Mouse (Mus musculus) stomach, embryonic 16.5 days (tissue): ENCODE measurements around the gene Cgn. TPM values are rescaled to one million over a fixed set of nuclear protein-coding genes. Genes with fewer than 3 reads are reported as not detected.

Source experiments
- ATAC-seq: fragments of 200-750 bp; cut with Nextera tagmentation; 2 replicates; pipeline ENCODE4 v1.8.0; 2017; ENCODE audit warnings: moderate number of reproducible peaks, moderate TSS enrichment; ENCODE audit not compliant: insufficient read depth, low FRiP score
- H3K27ac ChIP-seq: fragments of 300-500 bp; sonication (generic); 2 replicates; pipeline ENCODE4 v1.5.1; 2014; ENCODE audit warnings: low read length
- H3K27me3 ChIP-seq: fragments of 300-500 bp; sonication (generic); 2 replicates; pipeline ENCODE4 v1.6.1; 2014; ENCODE audit warnings: low read length, control low read depth, mixed read lengths; ENCODE audit not compliant: control insufficient read depth, insufficient read depth
- H3K36me3 ChIP-seq: fragments of 300-500 bp; sonication (generic); 2 replicates; pipeline ENCODE4 v1.6.1; 2014; ENCODE audit warnings: low read length; ENCODE audit not compliant: control insufficient read depth, insufficient read depth
- H3K4me1 ChIP-seq: fragments of 300-500 bp; sonication (generic); 2 replicates; pipeline ENCODE4 v1.6.1; 2014; ENCODE audit warnings: low read length, control low read depth, mixed read lengths; ENCODE audit not compliant: control insufficient read depth, insufficient read depth
- H3K4me2 ChIP-seq: fragments of 300-500 bp; sonication (generic); 2 replicates; pipeline ENCODE4 v1.6.1; 2014; ENCODE audit warnings: low read depth, low read length, mixed read lengths
- H3K4me3 ChIP-seq: fragments of 300-500 bp; sonication (generic); replicated peaks from 2 replicates; pipeline ENCODE4 v1.5.1; 2014; ENCODE audit warnings: mild to moderate bottlenecking, low read length
- H3K9ac ChIP-seq: fragments of 300-500 bp; sonication (generic); 2 replicates; pipeline ENCODE4 v1.6.1; 2014; ENCODE audit warnings: low read length
- H3K9me3 ChIP-seq: fragments of 300-500 bp; sonication (generic); replicated peaks from 2 replicates; pipeline ENCODE4 v1.6.1; 2016; ENCODE audit warnings: low read length, control low read depth; ENCODE audit not compliant: control insufficient read depth
- WGBS: fragments of 180-500 bp; shearing (Covaris S2); extraction: QIAGEN DNeasy Blood & Tissue Kit; methylation state at CpG from one replicate; pipeline ENCODE4 v1.1.7; 2014; 5-methylcytosine and 5-hydroxymethylcytosine counted together
- polyA plus RNA-seq: library from polyadenylated mRNA; unstranded; fragments of >200 nt; fragmentation: Nextera tagmentation; extraction: Ambion mirVana; gene quantifications from 2 replicates; pipeline ENCODE4 v1.2.1, GENCODE M21; 2015

Gene Cgn
- polyA plus RNA-seq, 1 experiment from 2014 or later, result 47.9 TPM

GRCm38 (mm10) chr3:94817731-94818130 lies 31.4 kb upstream of the Cgn start:
- H3K36me3 ChIP-seq, result no peaks in the 10 kb centered on the region
- 88% methylated on average over 2 of the region's 2 CpGs for whole genome bisulfite sequencing
- no peaks in the 10 kb centered on the region for H3K9me3 ChIP-seq
- no peak overlapping the region for H3K27ac ChIP-seq
- H3K27me3 ChIP-seq, result no peaks in the 10 kb centered on the region
- H3K4me3 ChIP-seq, result no peak overlapping the region
- H3K4me2 ChIP-seq, result no peak overlapping the region
- no peak for ATAC-seq
- no peak overlapping the region for H3K9ac ChIP-seq
- no peaks in the 10 kb centered on the region for H3K4me1 ChIP-seq

- H3K36me3 ChIP-seq, result no peaks in the 10 kb centered on the region
- no peaks in the 10 kb centered on the region for H3K4me1 ChIP-seq
- no peaks in the 10 kb centered on the region for H3K9me3 ChIP-seq
- no peak overlapping the region for H3K4me2 ChIP-seq
- no peaks in the 10 kb centered on the region for H3K27me3 ChIP-seq
- ATAC-seq, result no peak
- H3K27ac ChIP-seq, result no peak overlapping the region
- no peak overlapping the region for H3K9ac ChIP-seq
- no peak overlapping the region for H3K4me3 ChIP-seq
Measured at GRCm38 (mm10) chr3:94815603-94816002, 29.3 kb upstream of the Cgn start.

- no peak overlapping the region for H3K4me2 ChIP-seq
- no peak for ATAC-seq
- H3K9ac ChIP-seq, result no peak overlapping the region
- H3K4me3 ChIP-seq, result no peak overlapping the region
- no peaks in the 10 kb centered on the region for H3K27me3 ChIP-seq
- no peaks in the 10 kb centered on the region for H3K4me1 ChIP-seq
- no peak overlapping the region for H3K27ac ChIP-seq
- WGBS, result 83% methylated on average over 4 of the region's 4 CpGs
- H3K36me3 ChIP-seq, result no peaks in the 10 kb centered on the region
- H3K9me3 ChIP-seq, result no peaks in the 10 kb centered on the region
Measured at GRCm38 (mm10) chr3:94814663-94815062, 28.4 kb upstream of the Cgn start.

- Histone ChIP-seq H3K4me1 (no peaks in the 10 kb centered on the region), H3K4me3 (no peak overlapping the region), H3K27ac (no peak overlapping the region), H3K9me3 (no peaks in the 10 kb centered on the region), H3K4me2 (no peak overlapping the region), H3K27me3 (no peaks in the 10 kb centered on the region), H3K36me3 (no peaks in the 10 kb centered on the region), H3K9ac (no peak overlapping the region; the same call in 1 of the 2 replicates)
- 62% methylated on average over 4 of the region's 4 CpGs for WGBS
- ATAC-seq, result no peak
Measured at GRCm38 (mm10) chr3:94814063-94814462, 27.8 kb upstream of the Cgn start.

GRCm38 (mm10) chr3:94813651-94814050 lies 27.4 kb upstream of the Cgn start:
- H3K9ac ChIP-seq, result no peak overlapping the region; the same call in 1 of the 2 replicates
- no peaks in the 10 kb centered on the region for H3K27me3 ChIP-seq
- no peak overlapping the region for H3K4me3 ChIP-seq
- no peaks in the 10 kb centered on the region for H3K9me3 ChIP-seq
- H3K4me2 ChIP-seq, result no peak overlapping the region
- no peak for ATAC-seq
- 83% methylated on average over 3 of the region's 3 CpGs for WGBS
- no peaks in the 10 kb centered on the region for H3K4me1 ChIP-seq
- H3K27ac ChIP-seq, result no peak overlapping the region
- H3K36me3 ChIP-seq, result no peaks in the 10 kb centered on the region

GRCm38 (mm10) chr3:94811628-94812027 lies 25.3 kb upstream of the Cgn start:
- Histone ChIP-seq H3K9me3 (no peaks in the 10 kb centered on the region), H3K9ac (no peak overlapping the region), H3K27me3 (no peaks in the 10 kb centered on the region), H3K4me1 (no peaks in the 10 kb centered on the region), H3K27ac (no peak overlapping the region), H3K4me3 (peak overlapping the region; percentile 22), H3K4me2 (peak overlapping the region; percentile 27; the same call in 1 of the 2 replicates), H3K36me3 (no peaks in the 10 kb centered on the region)
- ATAC-seq, result no peak
- 17% methylated on average over 4 of the region's 4 CpGs for WGBS

- H3K9ac ChIP-seq, result no peak overlapping the region
- 59% methylated on average over 1 of the region's 1 CpGs for WGBS
Measured at GRCm38 (mm10) chr3:94808296-94808695, 22.0 kb upstream of the Cgn start.

GRCm38 (mm10) chr3:94804976-94805375 lies 18.7 kb upstream of the Cgn start:
- H3K27ac ChIP-seq, result no peak overlapping the region
- no peak for ATAC-seq

More at GRCm38 (mm10) chr3:94808296-94808695, 22.0 kb upstream of the Cgn start:
- Histone ChIP-seq H3K4me2 (no peak overlapping the region), H3K27ac (no peak overlapping the region), H3K27me3 (no peaks in the 10 kb centered on the region), H3K9me3 (no peaks in the 10 kb centered on the region), H3K36me3 (no peaks in the 10 kb centered on the region), H3K4me3 (no peak overlapping the region), H3K4me1 (0 out of 2 replicates have a peak, but pooled peaks cover 6% of the 10 kb centered on the region)
- ATAC-seq, result no peak

GRCm38 (mm10) chr3:94804146-94804545 lies 17.9 kb upstream of the Cgn start:
- H3K4me3 ChIP-seq, result no peak overlapping the region
- H3K4me1 ChIP-seq, result 0 out of 2 replicates have a peak, but pooled peaks cover 9% of the 10 kb centered on the region
- H3K4me2 ChIP-seq, result peak overlapping the region; percentile 2; the same call in 1 of the 2 replicates
- no peak for ATAC-seq
- no peaks in the 10 kb centered on the region for H3K36me3 ChIP-seq
- no peaks in the 10 kb centered on the region for H3K9me3 ChIP-seq
- no peaks in the 10 kb centered on the region for H3K27me3 ChIP-seq
- no peak overlapping the region; the same call in none of the 2 replicates for H3K9ac ChIP-seq
- WGBS, result 18% methylated on average over 10 of the region's 10 CpGs
- 0 out of 2 replicates have a peak overlapping the region, but pooled peaks have one; percentile 21 for H3K27ac ChIP-seq

More at GRCm38 (mm10) chr3:94804976-94805375, 18.7 kb upstream of the Cgn start:
- no peak overlapping the region for H3K9ac ChIP-seq
- H3K4me1 ChIP-seq, result 0 out of 2 replicates have a peak, but pooled peaks cover 9% of the 10 kb centered on the region
- 87% methylated on average over 4 of the region's 4 CpGs for WGBS
- no peaks in the 10 kb centered on the region for H3K9me3 ChIP-seq
- no peaks in the 10 kb centered on the region for H3K36me3 ChIP-seq
- no peaks in the 10 kb centered on the region for H3K27me3 ChIP-seq
- H3K4me3 ChIP-seq, result no peak overlapping the region
- no peak overlapping the region for H3K4me2 ChIP-seq
